Mouse (Mus musculus): ENCODE measurements at regions not wholly inside any gene's neighbourhood (a gene's known extent, or its start where the extent isn't known, plus 50 kb on each side); places are given as distances from the start of the nearest gene placed in this dataset.

- no peak overlapping the region for H3K9ac ChIP-seq (replicated peaks)
- H3K27me3 ChIP-seq: no peaks in the 10 kb centered on the region
- no peaks in the 10 kb centered on the region for H3K4me1 ChIP-seq
- H3K9me3 ChIP-seq: no peaks in the 10 kb centered on the region
- no peak overlapping the region for H3K4me3 ChIP-seq
- H3K4me2 ChIP-seq (replicated peaks): no peak overlapping the region
- no peak overlapping the region for H3K27ac ChIP-seq (replicated peaks)
- 97% methylated on average over 2 of the region's 2 CpGs for WGBS
- no peak for ATAC-seq (replicated peaks)
- no peaks in the 10 kb centered on the region for H3K36me3 ChIP-seq
These were observed 76.1 kb upstream of the Dynlt3 start for GRCm38 (mm10) chrX:9738904-9739303.

- WGBS: 68% methylated on average over 3 of the region's 3 CpGs
- Histone ChIP-seq H3K4me1 (no peaks in the 10 kb centered on the region), H3K9me3 (no peaks in the 10 kb centered on the region), H3K4me3 (no peak overlapping the region), H3K27me3 (no peaks in the 10 kb centered on the region), H3K9ac (replicated peaks) (no peak overlapping the region), H3K27ac (replicated peaks) (no peak overlapping the region), H3K36me3 (no peaks in the 10 kb centered on the region), H3K4me2 (replicated peaks) (no peak overlapping the region)
- no peak for ATAC-seq (replicated peaks)
These were observed 79.7 kb upstream of the Dynlt3 start for GRCm38 (mm10) chrX:9742518-9742917.

- no peak overlapping the region for H3K27ac ChIP-seq (replicated peaks)
- ATAC-seq (replicated peaks): peak; percentile 80
- no peak overlapping the region for H3K9ac ChIP-seq (replicated peaks)
- H3K9me3 ChIP-seq: no peaks in the 10 kb centered on the region
- peak overlapping the region; percentile 52 for H3K4me2 ChIP-seq (replicated peaks)
- WGBS: 24% methylated on average over 27 of the region's 27 CpGs
- no peaks in the 10 kb centered on the region for H3K27me3 ChIP-seq
- no peaks in the 10 kb centered on the region for H3K4me1 ChIP-seq
- peak overlapping the region; percentile 42 for H3K4me3 ChIP-seq
- no peaks in the 10 kb centered on the region for H3K36me3 ChIP-seq
These were observed 84.6 kb upstream of the Dynlt3 start for GRCm38 (mm10) chrX:9747305-9747938.

- no peak overlapping the region for H3K4me2 ChIP-seq (replicated peaks)
- no peaks in the 10 kb centered on the region for H3K36me3 ChIP-seq
- 75% methylated on average over 5 of the region's 5 CpGs for WGBS
- no peak for ATAC-seq (replicated peaks)
- H3K4me3 ChIP-seq: no peak overlapping the region
- no peak overlapping the region for H3K27ac ChIP-seq (replicated peaks)
- no peaks in the 10 kb centered on the region for H3K9me3 ChIP-seq
- no peak overlapping the region for H3K9ac ChIP-seq (replicated peaks)
- H3K27me3 ChIP-seq: no peaks in the 10 kb centered on the region
- no peaks in the 10 kb centered on the region for H3K4me1 ChIP-seq
These were observed 90.3 kb upstream of the Dynlt3 start for GRCm38 (mm10) chrX:9752954-9753572.

- no peak for ATAC-seq (replicated peaks)
- H3K27me3 ChIP-seq: no peaks in the 10 kb centered on the region
- no peak overlapping the region for H3K4me2 ChIP-seq (replicated peaks)
- no peak overlapping the region for H3K27ac ChIP-seq (replicated peaks)
- no peak overlapping the region for H3K9ac ChIP-seq (replicated peaks)
- H3K36me3 ChIP-seq: no peaks in the 10 kb centered on the region
- no peaks in the 10 kb centered on the region for H3K4me1 ChIP-seq
- no peaks in the 10 kb centered on the region for H3K9me3 ChIP-seq
- no peak overlapping the region for H3K4me3 ChIP-seq
These were observed 77.2 kb upstream of the Hypm start for GRCm38 (mm10) chrX:9769540-9769939.

- 80% methylated on average over 4 of the region's 4 CpGs for WGBS
- no peak overlapping the region for H3K4me2 ChIP-seq (replicated peaks)
- H3K27ac ChIP-seq (replicated peaks): no peak overlapping the region
- no peaks in the 10 kb centered on the region for H3K36me3 ChIP-seq
- H3K9me3 ChIP-seq: no peaks in the 10 kb centered on the region
- no peak overlapping the region for H3K9ac ChIP-seq (replicated peaks)
- no peaks in the 10 kb centered on the region for H3K4me1 ChIP-seq
- no peak for ATAC-seq (replicated peaks)
- H3K4me3 ChIP-seq: no peak overlapping the region
- H3K27me3 ChIP-seq: no peaks in the 10 kb centered on the region
These were observed 69.2 kb upstream of the Hypm start for GRCm38 (mm10) chrX:9777498-9777897.

GRCm38 (mm10) chrX:9789542-9789941, 57.2 kb upstream of the Hypm start:
- Histone ChIP-seq H3K4me1 (no peaks in the 10 kb centered on the region), H3K36me3 (no peaks in the 10 kb centered on the region), H3K27me3 (no peaks in the 10 kb centered on the region), H3K27ac (replicated peaks) (no peak overlapping the region), H3K4me2 (replicated peaks) (no peak overlapping the region), H3K9ac (replicated peaks) (no peak overlapping the region), H3K9me3 (no peaks in the 10 kb centered on the region), H3K4me3 (no peak overlapping the region)
- no peak for ATAC-seq (replicated peaks)
- 69% methylated on average over 3 of the region's 3 CpGs for WGBS
